Mouse (Mus musculus): ENCODE results near the gene Gli1. TPM values are rescaled to one million over a fixed set of nuclear protein-coding genes. Genes with fewer than 3 reads are reported as not detected.

Gene Gli1
- polyA plus RNA-seq, 1 experiment from 2014 or later: 4.2 TPM

DNA sequence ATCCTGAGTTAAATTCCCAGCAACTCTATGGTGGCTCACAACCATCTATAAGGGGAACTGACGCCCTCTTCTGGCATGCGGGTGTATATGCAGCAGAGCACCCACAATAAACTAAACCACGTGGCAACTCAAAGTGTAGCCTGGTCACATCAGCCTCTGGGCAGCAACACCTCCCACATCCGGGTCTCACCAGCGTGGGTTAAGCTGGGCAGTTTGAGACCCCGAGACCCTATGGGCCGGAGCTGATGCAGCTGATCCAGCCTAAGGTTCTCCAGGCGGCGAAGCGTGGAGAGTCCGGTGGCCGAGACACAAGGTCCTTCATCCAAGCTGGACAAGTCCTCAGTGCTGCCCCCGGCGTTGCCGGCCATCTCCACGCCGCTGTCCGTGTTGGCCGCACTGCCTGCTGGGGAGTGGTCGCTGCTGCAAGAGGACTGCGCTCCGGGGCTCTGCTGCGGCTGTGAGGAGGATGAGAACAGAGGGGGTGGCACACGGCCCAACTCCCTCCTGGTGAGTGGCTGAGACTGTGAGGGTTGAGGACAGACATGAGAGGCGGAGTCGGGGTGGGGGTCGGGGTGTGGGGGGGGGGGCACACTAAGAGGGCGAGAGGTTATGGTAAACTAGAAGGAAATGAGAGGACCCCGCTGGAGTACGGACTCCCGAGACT, 9.4 kb downstream of the Gli1 start:
- Histone ChIP-seq H3K9ac (replicated peaks; ENCODE audit: low read depth) (no peak overlapping the region), H3K4me1 (ENCODE audit: insufficient read depth, low read depth, low read length) (no peaks in the 10 kb centered on the region), H3K4me3 (ENCODE audit: low read depth, low read length) (no peak overlapping the region), H3K27me3 (replicated peaks; ENCODE audit: insufficient read depth, low read length) (peaks cover 20% of the 10 kb centered on the region; the same call in 1 of the 2 replicates), H3K4me2 (replicated peaks; ENCODE audit: low read depth, low read length) (no peak overlapping the region), H3K9me3 (ENCODE audit: low read length) (no peaks in the 10 kb centered on the region), H3K36me3 (ENCODE audit: insufficient read depth, low read length) (no peaks in the 10 kb centered on the region), H3K27ac (ENCODE audit: low read length) (no peak overlapping the region)
- peak; percentile 35 for DNase-seq (ENCODE audit: low spot score)
- no peak for ATAC-seq
- WGBS: 54% methylated on average over 31 of the region's 31 CpGs
- TF ChIP-seq CTCF (IDR thresholded peaks at IDR 0.05) (peak; percentile 36; the same call in 1 of the 2 replicates), EP300 (IDR thresholded peaks at IDR 0.05) (no peak)

DNA sequence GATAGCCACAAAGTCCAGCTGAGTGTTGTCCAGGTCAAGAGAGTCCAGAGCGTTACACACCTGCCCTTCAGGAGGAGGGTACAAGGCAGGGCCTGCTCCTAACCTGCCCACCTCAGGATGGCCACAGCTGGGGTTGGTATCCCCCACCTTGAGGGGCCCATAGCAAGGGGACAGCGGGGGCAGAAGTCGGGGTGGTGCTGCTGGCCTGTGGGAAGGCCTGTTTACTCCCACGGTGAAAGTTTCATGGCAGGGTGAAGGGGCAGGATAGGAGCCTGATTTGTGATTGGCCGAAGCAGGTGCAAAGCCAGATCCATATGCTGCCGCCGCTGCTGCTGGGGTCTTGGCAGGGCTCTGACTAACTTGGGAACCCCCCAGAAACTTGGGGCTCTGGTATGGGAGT, 11.6 kb downstream of the Gli1 start:
- Histone ChIP-seq H3K36me3 (ENCODE audit: insufficient read depth, low read length) (no peaks in the 10 kb centered on the region), H3K4me1 (ENCODE audit: insufficient read depth, low read depth, low read length) (peaks cover 8% of the 10 kb centered on the region), H3K9ac (replicated peaks; ENCODE audit: low read depth) (no peak overlapping the region), H3K4me3 (ENCODE audit: low read depth, low read length) (no peak overlapping the region), H3K27ac (ENCODE audit: low read length) (no peak overlapping the region), H3K4me2 (replicated peaks; ENCODE audit: low read depth, low read length) (no peak overlapping the region), H3K9me3 (ENCODE audit: low read length) (no peaks in the 10 kb centered on the region), H3K27me3 (replicated peaks; ENCODE audit: insufficient read depth, low read length) (peaks cover 38% of the 10 kb centered on the region)
- TF ChIP-seq CTCF (IDR thresholded peaks at IDR 0.05) (no peak), EP300 (IDR thresholded peaks at IDR 0.05) (no peak)
- 67% methylated on average over 7 of the region's 7 CpGs for WGBS
- ATAC-seq: no peak
- no peak for DNase-seq (ENCODE audit: low spot score)

DNA sequence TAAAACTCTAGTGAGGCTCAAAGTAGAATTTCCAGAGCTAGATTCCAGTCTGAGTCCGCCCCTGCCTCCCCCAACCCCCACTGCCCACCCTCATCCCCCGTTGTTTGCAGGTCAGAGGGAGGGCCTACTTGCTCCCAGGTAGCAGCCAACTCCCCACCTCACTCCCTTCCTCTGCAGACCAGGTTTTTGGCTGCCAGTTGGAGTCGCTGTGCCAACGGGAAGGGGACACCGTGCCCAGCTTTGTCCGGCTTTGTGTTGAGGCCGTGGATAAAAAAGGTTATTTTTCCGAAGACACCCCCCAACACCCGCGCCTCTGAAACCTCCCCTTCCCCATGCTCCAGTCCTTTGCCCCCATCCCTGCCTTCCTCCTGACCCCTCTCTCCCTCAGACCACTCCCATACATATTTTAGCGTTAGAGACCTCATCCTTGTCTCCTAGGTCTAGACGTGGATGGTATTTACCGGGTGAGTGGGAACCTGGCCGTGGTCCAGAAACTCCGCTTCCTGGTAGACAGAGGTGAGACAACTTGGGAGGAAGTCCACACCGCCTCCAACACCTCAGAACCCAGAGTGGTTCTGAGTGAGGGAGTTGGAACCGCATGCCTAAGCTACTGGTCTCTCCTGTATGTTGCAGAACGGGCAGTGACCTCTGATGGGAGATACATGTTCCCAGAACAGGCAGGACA, 14.2 kb downstream of the Gli1 start:
- H3K4me3 ChIP-seq (ENCODE audit: low read depth, low read length): no peak overlapping the region
- no peak for TF ChIP-seq CTCF (IDR thresholded peaks at IDR 0.05)
- no peak for TF ChIP-seq EP300 (IDR thresholded peaks at IDR 0.05)
- H3K4me2 ChIP-seq (replicated peaks; ENCODE audit: low read depth, low read length): no peak overlapping the region
- peaks cover 8% of the 10 kb centered on the region for H3K4me1 ChIP-seq (ENCODE audit: insufficient read depth, low read depth, low read length)
- H3K9ac ChIP-seq (replicated peaks; ENCODE audit: low read depth): no peak overlapping the region
- DNase-seq (ENCODE audit: low spot score) (no peak), ATAC-seq (no peak)
- H3K27ac ChIP-seq (ENCODE audit: low read length): no peak overlapping the region
- WGBS: 43% methylated on average over 18 of the region's 18 CpGs
- H3K9me3 ChIP-seq (ENCODE audit: low read length): no peaks in the 10 kb centered on the region
- peaks cover 56% of the 10 kb centered on the region for H3K27me3 ChIP-seq (replicated peaks; ENCODE audit: insufficient read depth, low read length)
- no peaks in the 10 kb centered on the region for H3K36me3 ChIP-seq (ENCODE audit: insufficient read depth, low read length)

DNA sequence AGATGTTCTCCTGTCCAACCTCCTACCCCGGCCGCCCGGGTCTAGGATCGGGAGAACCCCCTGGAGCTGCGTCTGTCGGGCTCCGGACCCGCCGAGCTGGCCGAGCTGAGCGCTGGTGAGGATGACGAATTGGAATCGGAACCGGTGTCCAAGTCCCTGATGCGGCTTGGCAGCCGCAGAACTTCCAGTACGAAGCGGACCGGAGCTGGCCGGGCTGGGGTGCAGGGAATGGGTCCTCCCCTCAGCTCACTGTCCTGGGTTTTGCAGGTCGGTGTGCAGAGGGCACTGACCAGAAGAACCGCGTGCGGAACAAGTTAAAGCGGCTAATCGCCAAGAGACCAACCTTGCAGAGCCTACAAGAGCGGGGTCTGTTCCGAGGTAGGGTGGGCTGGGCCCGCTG, 14.9 kb downstream of the Gli1 start:
- no peaks in the 10 kb centered on the region for H3K36me3 ChIP-seq (ENCODE audit: insufficient read depth, low read length)
- peaks cover 8% of the 10 kb centered on the region for H3K4me1 ChIP-seq (ENCODE audit: insufficient read depth, low read depth, low read length)

DNA sequence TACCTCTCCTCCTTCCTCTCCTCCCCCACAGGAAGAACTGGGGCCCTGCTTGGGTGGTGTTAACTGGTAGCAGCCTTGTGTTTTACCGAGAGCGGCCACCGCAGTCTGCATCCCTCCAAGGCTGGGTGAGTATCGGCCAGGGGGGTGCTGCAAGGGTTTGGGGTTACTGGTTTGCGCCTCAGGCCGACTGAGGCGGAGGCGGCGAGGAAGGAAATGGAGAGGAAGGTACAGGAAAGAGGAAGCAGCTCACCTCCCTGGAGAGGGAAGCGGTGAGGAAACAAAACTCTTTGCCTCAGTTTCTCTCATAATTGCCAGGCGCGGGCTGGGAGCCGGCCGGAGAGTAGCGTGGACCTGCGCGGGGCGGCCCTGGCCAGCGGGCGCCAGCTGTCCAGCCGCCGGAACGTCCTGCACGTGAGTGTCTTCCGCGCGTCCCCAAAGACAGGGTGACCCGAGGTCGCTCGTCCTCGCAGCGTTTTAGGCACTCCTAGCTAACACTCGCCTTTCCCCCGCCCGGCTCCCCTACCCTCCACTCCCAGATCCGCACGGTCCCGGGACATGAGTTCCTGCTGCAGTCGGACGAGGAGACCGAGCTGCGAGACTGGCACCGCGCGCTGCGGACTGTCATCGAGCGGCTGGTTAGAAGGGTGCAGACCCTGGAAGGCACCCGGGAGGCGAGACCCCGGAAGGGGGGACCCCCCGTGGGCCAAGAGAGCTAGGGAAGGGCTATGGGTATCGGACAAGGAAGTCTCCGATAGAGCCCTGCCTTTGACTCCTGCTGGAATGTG, 15.6 kb downstream of the Gli1 start:
- Histone ChIP-seq H3K4me1 (ENCODE audit: insufficient read depth, low read depth, low read length) (peaks cover 8% of the 10 kb centered on the region), H3K27ac (ENCODE audit: low read length) (no peak overlapping the region), H3K9me3 (ENCODE audit: low read length) (no peaks in the 10 kb centered on the region), H3K36me3 (ENCODE audit: insufficient read depth, low read length) (no peaks in the 10 kb centered on the region), H3K27me3 (replicated peaks; ENCODE audit: insufficient read depth, low read length) (peaks cover 48% of the 10 kb centered on the region), H3K9ac (replicated peaks; ENCODE audit: low read depth) (no peak overlapping the region), H3K4me2 (replicated peaks; ENCODE audit: low read depth, low read length) (peak overlapping the region; percentile 69), H3K4me3 (ENCODE audit: low read depth, low read length) (peak overlapping the region; percentile 40)
- TF ChIP-seq EP300 (IDR thresholded peaks at IDR 0.05) (no peak), CTCF (IDR thresholded peaks at IDR 0.05) (no peak)
- peak; percentile 37; the same call in 1 of the 2 replicates for ATAC-seq
- no peak for DNase-seq (ENCODE audit: low spot score)
- 2% methylated on average over 51 of the region's 54 CpGs for WGBS

More for the DNA sequence above, 14.9 kb downstream of the Gli1 start:
- WGBS: 10% methylated on average over 28 of the region's 29 CpGs
- H3K9me3 ChIP-seq (ENCODE audit: low read length): no peaks in the 10 kb centered on the region
- H3K27me3 ChIP-seq (replicated peaks; ENCODE audit: insufficient read depth, low read length): peaks cover 52% of the 10 kb centered on the region
- peak overlapping the region; percentile 69 for H3K4me2 ChIP-seq (replicated peaks; ENCODE audit: low read depth, low read length)
- H3K27ac ChIP-seq (ENCODE audit: low read length): no peak overlapping the region
- no peak overlapping the region for H3K9ac ChIP-seq (replicated peaks; ENCODE audit: low read depth)
- peak; percentile 1; the same call in 1 of the 2 replicates for ATAC-seq
- peak overlapping the region; percentile 40 for H3K4me3 ChIP-seq (ENCODE audit: low read depth, low read length)
- TF ChIP-seq EP300 (IDR thresholded peaks at IDR 0.05) (no peak), CTCF (IDR thresholded peaks at IDR 0.05) (no peak)
- no peak for DNase-seq (ENCODE audit: low spot score)

DNA sequence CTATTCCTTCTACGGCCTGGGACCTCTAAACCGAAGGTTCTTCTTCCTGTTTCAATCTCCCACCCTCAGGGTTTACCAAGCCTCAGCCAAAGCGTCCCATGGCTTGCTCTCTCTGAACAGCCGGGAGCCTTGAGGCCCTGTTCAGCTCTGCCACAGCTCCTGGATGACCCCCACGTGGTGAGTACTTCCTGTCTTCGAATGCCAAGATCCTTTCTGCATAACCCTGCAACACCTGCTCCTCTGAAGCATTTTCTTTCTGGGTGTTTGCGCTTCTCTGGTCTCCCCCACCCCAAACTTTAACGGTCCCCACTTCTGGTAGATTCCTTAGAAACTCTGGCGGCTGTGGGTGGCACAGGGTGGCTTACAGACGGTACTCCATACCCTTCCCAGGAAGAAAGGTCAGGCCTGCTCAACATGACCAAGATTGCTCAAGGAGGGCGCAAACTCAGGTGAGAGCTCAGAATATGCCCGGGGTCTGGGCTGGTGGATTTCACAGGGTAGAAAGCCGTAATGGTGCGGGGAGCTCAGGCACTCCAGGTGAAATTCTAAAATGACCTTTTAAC, 16.2 kb downstream of the Gli1 start:
- WGBS: 34% methylated on average over 14 of the region's 14 CpGs
- peak overlapping the region; percentile 69 for H3K4me2 ChIP-seq (replicated peaks; ENCODE audit: low read depth, low read length)

More for the DNA sequence above, 16.2 kb downstream of the Gli1 start:
- Histone ChIP-seq H3K36me3 (ENCODE audit: insufficient read depth, low read length) (no peaks in the 10 kb centered on the region), H3K27me3 (replicated peaks; ENCODE audit: insufficient read depth, low read length) (peaks cover 42% of the 10 kb centered on the region), H3K4me1 (ENCODE audit: insufficient read depth, low read depth, low read length) (peaks cover 8% of the 10 kb centered on the region), H3K9ac (replicated peaks; ENCODE audit: low read depth) (no peak overlapping the region), H3K9me3 (ENCODE audit: low read length) (no peaks in the 10 kb centered on the region), H3K4me3 (ENCODE audit: low read depth, low read length) (peak overlapping the region; percentile 40), H3K27ac (ENCODE audit: low read length) (no peak overlapping the region)
- no peak for DNase-seq (ENCODE audit: low spot score)
- no peak for TF ChIP-seq CTCF (IDR thresholded peaks at IDR 0.05)
- no peak for TF ChIP-seq EP300 (IDR thresholded peaks at IDR 0.05)
- ATAC-seq: no peak
